Mouse (Mus musculus) E14TG2a.4 (cell line): ENCODE results near the gene Ifi205.

Experiments used
- H3K27me3 ChIP-seq: 2 replicates; pipeline ENCODE4 v1.6.1; 2014; ENCODE audit warnings: low read length, control low read depth; ENCODE audit not compliant: insufficient read depth
- H3K36me3 ChIP-seq: 2 replicates; pipeline ENCODE4 v1.6.1; 2014; ENCODE audit warnings: low read length, control low read depth; ENCODE audit not compliant: insufficient read depth
- H3K4me1 ChIP-seq: replicated peaks from 2 replicates; pipeline ENCODE4 v1.6.1; 2014; ENCODE audit warnings: low read depth, low read length, control low read depth
- H3K4me3 ChIP-seq: replicated peaks from 2 replicates; pipeline ENCODE4 v1.5.1; 2014; ENCODE audit warnings: mild to moderate bottlenecking, low read length
- H3K9me3 ChIP-seq: 2 replicates; pipeline ENCODE4 v1.6.1; 2014; ENCODE audit warnings: low read length, control low read depth
- CTCF ChIP-seq: conservative IDR thresholded peaks from 2 replicates; pipeline ENCODE4 v1.5.1; 2014; ENCODE audit warnings: low read length
- NANOG ChIP-seq: IDR thresholded peaks from 2 replicates; pipeline ENCODE4 v1.6.1; 2014; ENCODE audit warnings: borderline replicate concordance, low read length, mixed read lengths
- POU5F1 ChIP-seq: IDR thresholded peaks from 2 replicates; pipeline ENCODE4 v1.6.1; 2014; ENCODE audit warnings: low read length, borderline replicate concordance

Gene Ifi205

DNA sequence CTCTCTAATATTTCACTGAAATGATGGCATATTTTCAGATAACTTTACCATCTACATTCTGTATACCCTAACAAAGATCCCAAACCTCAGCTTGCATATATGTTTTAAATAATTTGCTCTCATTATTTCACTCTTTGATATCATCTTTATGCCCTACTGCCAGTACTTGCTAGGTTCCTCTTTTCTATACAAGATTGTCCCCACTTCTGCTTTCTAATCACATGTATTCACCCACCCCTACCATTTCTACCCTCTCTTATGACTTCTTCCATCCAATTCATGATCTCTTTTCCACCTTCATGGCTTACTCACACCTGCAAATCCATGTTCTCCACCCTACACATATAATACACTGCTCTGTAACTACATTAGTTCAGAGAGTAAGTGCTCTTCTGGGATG is 54.0 kb downstream of the Ifi205 start:
- Histone ChIP-seq H3K4me1 (peaks cover 5% of the 10 kb centered on the region; the same call in 1 of the 2 replicates), H3K36me3 (no peaks in the 10 kb centered on the region), H3K27me3 (no peaks in the 10 kb centered on the region), H3K9me3 (no peaks in the 10 kb centered on the region), H3K4me3 (no peak overlapping the region)
- TF ChIP-seq NANOG (no peak), CTCF (no peak), POU5F1 (no peak)

DNA sequence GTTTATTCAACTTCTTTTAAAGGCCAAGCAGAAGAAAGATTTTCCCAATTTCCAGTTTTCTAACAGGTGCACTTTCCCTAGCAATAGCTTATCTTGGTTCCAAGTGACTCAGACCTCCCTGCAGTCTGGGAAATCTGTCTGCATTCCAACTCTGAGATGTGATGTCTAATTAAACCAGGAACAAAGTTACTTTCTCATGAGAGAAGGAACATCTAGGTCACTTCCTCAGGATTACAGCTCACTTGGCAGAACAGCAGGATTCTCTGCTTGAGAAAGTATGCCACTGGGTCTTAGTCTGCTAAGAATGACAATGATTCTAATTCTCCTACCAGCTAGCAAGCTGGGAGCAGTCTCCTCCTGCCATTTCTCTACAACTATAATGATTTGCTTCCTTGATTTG is 58.5 kb downstream of the Ifi205 start:
- TF ChIP-seq POU5F1 = no peak
- TF ChIP-seq CTCF = no peak
- no peak for TF ChIP-seq NANOG

More for the DNA sequence above, 58.5 kb downstream of the Ifi205 start:
- no peaks in the 10 kb centered on the region for H3K9me3 ChIP-seq
- H3K4me3 ChIP-seq = no peak overlapping the region
- H3K36me3 ChIP-seq = no peaks in the 10 kb centered on the region
- no peaks in the 10 kb centered on the region for H3K4me1 ChIP-seq
- H3K27me3 ChIP-seq = no peaks in the 10 kb centered on the region
